In the genomic region with DNA sequence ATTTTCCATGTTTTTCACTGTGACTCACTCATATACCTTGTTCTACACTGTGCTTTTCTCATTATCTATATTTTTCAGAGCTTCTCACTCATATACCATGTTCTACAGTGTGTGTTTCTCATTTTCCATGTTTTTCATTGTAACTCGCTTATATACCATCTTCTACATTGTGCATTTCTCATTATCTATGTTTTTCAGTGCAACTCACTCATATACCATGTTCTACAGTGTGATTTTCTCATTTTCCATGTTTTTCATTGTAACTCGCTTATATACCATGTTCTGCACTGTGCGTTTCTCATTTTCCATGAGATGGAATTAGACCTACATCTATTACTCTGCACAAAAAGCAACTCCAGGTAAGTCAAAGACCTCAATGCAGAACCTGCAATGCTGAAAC, we compare ENCODE assay signal across 18 mouse cellular contexts. TPM values are rescaled to one million over a fixed set of nuclear protein-coding genes. Genes with fewer than 3 reads are reported as not detected.
DNase-seq lines count a peak whose midpoint lies in the region.
"Had no signal": no experiment of that assay in that cellular context is flagged by ENCODE, and none has a peak within 500 bp of the region (broad histone marks: within the 10 kb centered on the region; RNA-seq: fewer than 3 reads in every experiment).

No protein-coding gene starts in this region.

- intact Hi-C loops in left cerebral cortex, postnatal 25 days (cut with DNase I): no loop called here

- DNase-seq in 416B (ENCODE audit: low read depth) (peak; percentile 75), A20 (ENCODE audit: low read depth, low spot score) (peak; percentile 62), NIH3T3 (ENCODE audit: low read depth) (peak; percentile 42)
- DNase-seq in hindlimb bud, embryonic 11.5 days (ENCODE audit: extremely low spot score, low read depth, low spot score): peak; percentile 46
- no peak for DNase-seq in left cerebral cortex, postnatal 25 days (ENCODE audit: low spot score in 2 of 2)
- no peak for DNase-seq in layer of hippocampus, postnatal 10 days (ENCODE audit: low spot score in 2 of 2)
- DNase-seq in thymus, postnatal 14 days: no peak
- DNase-seq: adrenal gland, adult 2 months; cerebellum, postnatal 25 days; heart, postnatal 36 days; kidney, adult 11 months; lung, postnatal 14 days; thymus, postnatal 4 days had no signal

RNA-seq across cellular contexts. Expression of a gene that starts 4.1 kb away (rescaled TPM):
- not detected for total RNA-seq in left cerebral cortex, postnatal 25 days (2021)
- total RNA-seq in layer of hippocampus, postnatal 10 days (2021): not detected
- total RNA-seq: adrenal gland, adult 2 months; gastrocnemius, adult 8-10 months; granulocyte monocyte progenitor cell, adult 5-6 weeks; heart, postnatal 36 days; layer of hippocampus, adult 2 months; left cerebral cortex, postnatal 36 days; neutrophil, adult 5-6 weeks had no signal

RNA-seq across cellular contexts. Expression of a gene that starts 14.8 kb away (rescaled TPM):
- total RNA-seq in left cerebral cortex, postnatal 25 days (2021): 100 to 1,000 TPM; 500 to 511 TPM
- 100 to 1,000 TPM; 607 to 734 TPM for total RNA-seq in layer of hippocampus, postnatal 10 days (2021)

Comparison
In these comparisons a context has a peak if more than half of its experiments do, and no peak if none do; other contexts are left out.
1. DNase-seq: peak in 416B (single experiment), A20 (single experiment), NIH3T3 (single experiment) and hindlimb bud, embryonic 11.5 days (single experiment); none in left cerebral cortex, postnatal 25 days (0 of 2), layer of hippocampus, postnatal 10 days (0 of 2) and thymus, postnatal 14 days (single experiment).